Mouse (Mus musculus): ENCODE results near the gene Peg12. TPM values are rescaled to one million over a fixed set of nuclear protein-coding genes. Genes with fewer than 3 reads are reported as not detected.

Peg12 gene
- not detected for polyA plus RNA-seq (2015; fragmentation: Illumina TruSeq; extraction: RNeasy Lipid Tissue Mini Kit (QIAGEN cat#74804); ENCODE audit: insufficient read depth, low read depth, low replicate concordance)

DNA sequence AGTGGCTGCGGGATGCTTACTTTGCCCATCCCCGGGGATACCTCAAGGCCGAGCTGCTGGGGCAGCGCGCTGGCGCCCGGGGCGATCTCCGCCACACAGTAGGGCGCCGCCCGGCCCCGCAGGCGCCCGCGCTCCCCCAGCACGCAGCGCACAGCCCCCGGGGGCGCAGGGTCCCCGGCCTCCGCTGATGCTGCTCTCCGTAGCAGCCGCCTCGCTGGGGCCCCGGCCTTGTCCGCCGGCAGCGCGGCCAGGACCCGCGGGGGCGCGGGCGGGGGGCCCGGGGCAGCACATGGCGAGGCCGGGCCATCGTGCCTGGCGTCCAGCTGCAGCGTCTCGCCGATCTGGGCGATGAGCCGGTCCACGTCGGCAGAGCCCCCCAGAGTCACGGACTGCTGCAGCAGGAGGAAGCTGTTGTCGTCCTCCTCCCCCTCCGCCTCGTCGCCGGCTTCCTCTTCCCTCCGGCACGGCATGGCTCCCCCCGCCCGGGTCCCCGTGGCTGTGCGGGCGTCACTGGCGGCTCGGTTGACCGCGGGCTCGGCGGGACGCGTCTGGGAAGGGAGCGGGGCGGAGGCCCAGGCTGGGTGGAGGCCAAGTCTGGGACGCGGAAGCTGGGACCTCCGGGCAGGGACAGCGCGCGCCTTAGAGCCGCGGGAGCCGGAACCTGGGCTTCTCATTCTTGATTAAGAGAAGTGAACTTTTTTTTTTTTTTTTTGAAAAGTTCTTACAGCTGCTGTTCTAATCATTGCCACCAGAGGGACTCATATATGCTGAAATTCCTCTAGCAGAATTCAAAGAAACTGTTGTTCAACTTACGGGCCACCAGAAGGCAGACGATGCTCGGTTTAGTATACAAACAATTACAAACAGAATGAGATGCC lies at the start of gene Peg12:
TSS of gene Peg12 (minus strand) at position 633 of the 878 bp plus-strand sequence.

DNA sequence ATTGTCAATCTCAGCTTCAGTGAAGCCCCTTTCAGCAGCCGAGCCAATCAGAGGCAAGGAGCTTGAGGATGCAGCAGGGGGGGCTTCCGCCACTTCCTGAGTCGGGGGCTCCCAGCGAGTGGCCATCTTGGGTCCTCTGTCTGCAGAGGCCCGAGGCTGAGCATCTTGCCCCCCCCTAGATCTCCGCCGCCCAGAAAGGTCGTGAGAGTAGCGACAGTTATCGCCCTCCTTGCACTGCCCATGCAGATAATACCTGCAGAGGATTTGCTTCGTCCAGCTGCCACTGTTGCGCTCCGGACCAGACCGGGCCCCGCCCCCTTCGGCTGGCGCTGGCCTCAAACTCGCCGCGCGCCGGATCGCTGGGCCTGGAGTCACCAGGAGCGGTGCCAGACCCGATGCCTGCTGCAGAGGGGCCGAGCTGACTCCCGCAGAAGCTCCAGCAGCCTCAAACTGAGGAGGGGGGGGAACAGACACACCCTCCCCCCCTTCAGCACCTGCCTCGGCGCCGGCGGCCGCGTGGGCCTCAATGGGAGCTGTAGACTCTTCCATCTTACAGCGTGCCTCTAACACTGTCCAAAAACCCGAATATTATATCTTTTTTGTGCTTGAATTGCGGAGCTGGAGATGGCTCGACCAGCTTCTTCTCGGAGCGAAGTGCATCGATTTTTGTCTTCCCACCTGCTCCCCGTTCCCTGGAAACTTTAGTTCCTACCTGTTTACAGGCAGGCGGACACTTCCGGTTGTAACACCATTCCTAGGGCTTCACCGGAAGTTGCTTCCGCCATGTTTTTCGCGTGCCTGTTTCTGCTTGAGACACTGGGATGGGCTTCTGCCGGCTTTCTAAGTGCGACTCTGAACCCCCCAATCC lies 44.6 kb downstream of the Peg12 start, which contains the start of gene Mkrn3:
TSS of gene Mkrn3 (minus strand) at position 647 of the 868 bp plus-strand sequence.

Other genes with a start within 250 kb of the Peg12 start
- gene Ndn, start 117.9 kb downstream of the Peg12 start, polyA plus RNA-seq (2015; fragmentation: Illumina TruSeq; extraction: RNeasy Lipid Tissue Mini Kit (QIAGEN cat#74804); ENCODE audit: insufficient read depth, low read depth, low replicate concordance) = 4.1 TPM
- not detected for gene Magel2, start 87.5 kb downstream of the Peg12 start, polyA plus RNA-seq (2015; fragmentation: Illumina TruSeq; extraction: RNeasy Lipid Tissue Mini Kit (QIAGEN cat#74804); ENCODE audit: insufficient read depth, low read depth, low replicate concordance)
- gene Mkrn3, start 44.4 kb downstream of the Peg12 start, polyA plus RNA-seq (2015; fragmentation: Illumina TruSeq; extraction: RNeasy Lipid Tissue Mini Kit (QIAGEN cat#74804); ENCODE audit: insufficient read depth, low read depth, low replicate concordance) = not detected